Mouse (Mus musculus): ENCODE measurements around the gene Perm1. TPM values are rescaled to one million over a fixed set of nuclear protein-coding genes. Genes with fewer than 3 reads are reported as not detected.

The Perm1 gene
- polyA plus RNA-seq, 1 experiment from 2014 or later = 1.8 TPM

Other genes starting within 250 kb of the Perm1 start
- gene B3galt6, start 223.2 kb upstream of the Perm1 start, polyA plus RNA-seq (2016; fragmentation: Nextera tagmentation; extraction: Ambion mirVana) = 13.8 and 17.2 TPM in 2 replicates
- 131 and 135 TPM in 2 replicates for gene Sdf4, start 223.0 kb upstream of the Perm1 start, polyA plus RNA-seq (2016; fragmentation: Nextera tagmentation; extraction: Ambion mirVana)
- gene Tnfrsf4, start 202.0 kb upstream of the Perm1 start, polyA plus RNA-seq (2016; fragmentation: Nextera tagmentation; extraction: Ambion mirVana) = 0.30 and 1.3 TPM in 2 replicates
- gene Tnfrsf18, start 189.7 kb upstream of the Perm1 start, polyA plus RNA-seq (2016; fragmentation: Nextera tagmentation; extraction: Ambion mirVana) = 1.3 and 1.4 TPM in 2 replicates
- 0.27 and 0.30 TPM in 2 replicates for gene Ttll10, start 156.5 kb upstream of the Perm1 start, polyA plus RNA-seq (2016; fragmentation: Nextera tagmentation; extraction: Ambion mirVana)
- 62.3 and 72.7 TPM in 2 replicates for gene 9430015G10Rik, start 105.9 kb upstream of the Perm1 start, polyA plus RNA-seq (2016; fragmentation: Nextera tagmentation; extraction: Ambion mirVana)
- gene Rnf223, start 85.4 kb upstream of the Perm1 start, polyA plus RNA-seq (2016; fragmentation: Nextera tagmentation; extraction: Ambion mirVana) = 0.71 and 0.75 TPM in 2 replicates
- 72.6 and 85.8 TPM in 2 replicates for gene Agrn, start 18.4 kb upstream of the Perm1 start, polyA plus RNA-seq (2016; fragmentation: Nextera tagmentation; extraction: Ambion mirVana)
- gene Isg15, start 15.1 kb upstream of the Perm1 start, polyA plus RNA-seq (2016; fragmentation: Nextera tagmentation; extraction: Ambion mirVana) = 0.50 TPM in 1 of 2 replicates, not detected in the other
- 4.3 and 7.0 TPM in 2 replicates for gene AW011738, start 12.6 kb upstream of the Perm1 start, polyA plus RNA-seq (2016; fragmentation: Nextera tagmentation; extraction: Ambion mirVana)
- 22.3 and 23.0 TPM in 2 replicates for gene Plekhn1, start 19.0 kb downstream of the Perm1 start, polyA plus RNA-seq (2016; fragmentation: Nextera tagmentation; extraction: Ambion mirVana)
- 91.4 and 108 TPM in 2 replicates for gene Noc2l, start 20.1 kb downstream of the Perm1 start, polyA plus RNA-seq (2016; fragmentation: Nextera tagmentation; extraction: Ambion mirVana)
- 2.1 and 2.7 TPM in 2 replicates for gene Samd11, start 39.8 kb downstream of the Perm1 start, polyA plus RNA-seq (2016; fragmentation: Nextera tagmentation; extraction: Ambion mirVana)
- gene Vmn2r-ps159, start 115.2 kb downstream of the Perm1 start, polyA plus RNA-seq (2016; fragmentation: Nextera tagmentation; extraction: Ambion mirVana) = not detected in 2 replicates

Measured in hindbrain, embryonic 10.5 days (tissue).